Mouse (Mus musculus): Measurements from ENCODE around the gene Prkcb. TPM values are rescaled to one million over a fixed set of nuclear protein-coding genes. Genes with fewer than 3 reads are reported as not detected.

Gene Prkcb
- polyA plus RNA-seq, 1 experiment from 2014 or later, result 3.2 TPM

GRCm38 (mm10) chr7:122357847-122358246 is 69.3 kb downstream of the Prkcb start:
- no peak for DNase-seq (ENCODE audit: low spot score)
- Histone ChIP-seq H3K27ac (replicated peaks) (no peak overlapping the region), H3K4me3 (no peak overlapping the region), H3K9me3 (no peaks in the 10 kb centered on the region; the same call in 1 of the 2 replicates), H3K4me1 (no peaks in the 10 kb centered on the region), H3K36me3 (replicated peaks) (no peaks in the 10 kb centered on the region), H3K27me3 (replicated peaks; ENCODE audit: low read depth, poor library complexity, severe bottlenecking) (no peaks in the 10 kb centered on the region)
- 90% methylated on average over 7 of the region's 7 CpGs for WGBS

DNA sequence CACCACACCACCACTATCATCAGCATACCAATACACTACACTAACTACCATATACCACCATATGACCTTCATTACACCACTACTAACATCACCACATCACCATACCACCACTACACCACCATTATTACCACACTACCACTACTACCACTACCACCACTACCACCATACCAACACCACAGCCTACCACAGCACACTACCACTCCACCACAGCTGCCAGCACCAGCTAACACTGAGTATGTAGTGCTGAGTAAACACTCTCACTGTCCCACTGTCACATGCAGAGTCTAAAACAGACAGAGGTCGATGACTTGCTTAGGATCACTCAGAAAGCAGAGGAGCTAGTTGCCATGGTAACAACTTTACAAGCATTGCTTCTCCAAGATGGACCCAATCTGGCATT is 78.1 kb downstream of the Prkcb start:
- Histone ChIP-seq H3K9me3 (no peaks in the 10 kb centered on the region), H3K27ac (replicated peaks) (no peak overlapping the region), H3K36me3 (replicated peaks) (no peaks in the 10 kb centered on the region), H3K4me1 (no peaks in the 10 kb centered on the region), H3K27me3 (replicated peaks; ENCODE audit: low read depth, poor library complexity, severe bottlenecking) (no peaks in the 10 kb centered on the region), H3K4me3 (no peak overlapping the region)
- no peak for DNase-seq (ENCODE audit: low spot score)
- 76% methylated on average over 1 of the region's 1 CpGs for WGBS

DNA sequence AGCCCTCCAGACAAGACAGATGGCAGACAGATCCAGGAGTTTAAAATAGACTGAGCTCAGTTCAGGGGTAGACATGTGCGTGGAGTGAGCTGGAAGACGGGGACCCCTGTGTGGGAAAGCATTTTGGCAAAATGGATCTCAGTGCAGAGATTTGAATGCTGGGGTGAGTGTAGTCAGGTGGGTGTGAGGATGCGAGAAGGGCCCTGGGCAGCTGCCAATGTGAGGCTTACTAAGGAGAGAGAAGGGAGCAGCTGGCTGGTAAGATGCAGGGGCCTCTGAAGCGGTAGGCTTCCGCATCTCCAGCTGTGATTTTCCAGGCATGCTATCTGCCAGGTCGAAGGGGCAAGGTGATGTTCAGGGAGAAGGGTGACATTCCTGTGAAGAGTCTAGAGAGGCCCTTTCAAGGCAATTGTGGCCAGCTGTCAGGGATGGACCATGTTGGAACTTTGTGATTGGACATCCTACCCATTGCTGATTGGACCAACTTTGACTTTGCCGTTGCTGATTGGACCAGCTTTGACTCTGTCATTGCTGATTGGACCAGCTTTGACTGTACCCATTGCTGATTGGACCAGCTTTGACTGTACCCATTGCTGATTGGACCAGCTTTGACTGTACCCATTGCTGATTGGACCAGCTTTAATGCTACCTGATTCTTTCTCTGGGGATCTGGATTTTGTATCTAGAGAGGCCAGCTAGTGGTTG is 78.9 kb downstream of the Prkcb start:
- Histone ChIP-seq H3K36me3 (replicated peaks) (no peaks in the 10 kb centered on the region), H3K27me3 (replicated peaks; ENCODE audit: low read depth, poor library complexity, severe bottlenecking) (no peaks in the 10 kb centered on the region), H3K9me3 (no peaks in the 10 kb centered on the region), H3K4me1 (no peaks in the 10 kb centered on the region), H3K27ac (replicated peaks) (no peak overlapping the region), H3K4me3 (no peak overlapping the region)
- DNase-seq (ENCODE audit: low spot score), result no peak
- WGBS, result 90% methylated on average over 7 of the region's 7 CpGs

- Histone ChIP-seq H3K27me3 (replicated peaks; ENCODE audit: low read depth, poor library complexity, severe bottlenecking) (no peaks in the 10 kb centered on the region), H3K27ac (replicated peaks) (no peak overlapping the region), H3K36me3 (replicated peaks) (no peaks in the 10 kb centered on the region), H3K4me1 (no peaks in the 10 kb centered on the region), H3K9me3 (no peaks in the 10 kb centered on the region), H3K4me3 (no peak overlapping the region)
- no peak for DNase-seq (ENCODE audit: low spot score)
- WGBS, result 92% methylated on average over 12 of the region's 12 CpGs
These were observed 81.9 kb downstream of the Prkcb start for GRCm38 (mm10) chr7:122370488-122370887.

DNA sequence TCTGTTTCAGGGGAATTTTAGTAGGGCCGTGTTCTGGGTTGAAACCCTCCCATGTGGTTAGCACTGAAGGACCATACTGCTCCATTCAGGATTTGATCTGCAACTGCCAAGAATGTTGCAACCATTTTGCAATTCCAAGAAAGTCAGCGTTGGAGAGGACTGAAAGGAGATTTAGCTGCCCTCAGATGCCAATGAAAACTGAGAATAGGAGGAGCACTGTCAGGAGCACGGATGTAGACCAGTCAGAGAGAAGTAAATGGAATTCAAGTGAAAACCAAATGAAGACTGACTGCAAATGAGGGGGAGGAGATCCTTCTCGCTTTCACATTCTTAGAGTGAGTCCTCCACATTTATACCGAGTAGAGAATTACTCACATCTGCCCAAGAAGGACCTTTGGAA is 83.4 kb downstream of the Prkcb start:
- Histone ChIP-seq H3K4me1 (no peaks in the 10 kb centered on the region), H3K9me3 (no peaks in the 10 kb centered on the region), H3K27ac (replicated peaks) (no peak overlapping the region), H3K4me3 (no peak overlapping the region), H3K27me3 (replicated peaks; ENCODE audit: low read depth, poor library complexity, severe bottlenecking) (no peaks in the 10 kb centered on the region), H3K36me3 (replicated peaks) (no peaks in the 10 kb centered on the region)
- WGBS, result 80% methylated on average over 5 of the region's 5 CpGs
- DNase-seq (ENCODE audit: low spot score), result no peak

GRCm38 (mm10) chr7:122372349-122372748 is 83.8 kb downstream of the Prkcb start:
- DNase-seq (ENCODE audit: low spot score), result no peak
- no peaks in the 10 kb centered on the region for H3K9me3 ChIP-seq
- H3K27ac ChIP-seq (replicated peaks), result no peak overlapping the region
- no peaks in the 10 kb centered on the region for H3K27me3 ChIP-seq (replicated peaks; ENCODE audit: low read depth, poor library complexity, severe bottlenecking)
- H3K4me3 ChIP-seq, result no peak overlapping the region
- no peaks in the 10 kb centered on the region for H3K4me1 ChIP-seq
- H3K36me3 ChIP-seq (replicated peaks), result no peaks in the 10 kb centered on the region
- WGBS, result 77% methylated on average over 3 of the region's 3 CpGs

DNA sequence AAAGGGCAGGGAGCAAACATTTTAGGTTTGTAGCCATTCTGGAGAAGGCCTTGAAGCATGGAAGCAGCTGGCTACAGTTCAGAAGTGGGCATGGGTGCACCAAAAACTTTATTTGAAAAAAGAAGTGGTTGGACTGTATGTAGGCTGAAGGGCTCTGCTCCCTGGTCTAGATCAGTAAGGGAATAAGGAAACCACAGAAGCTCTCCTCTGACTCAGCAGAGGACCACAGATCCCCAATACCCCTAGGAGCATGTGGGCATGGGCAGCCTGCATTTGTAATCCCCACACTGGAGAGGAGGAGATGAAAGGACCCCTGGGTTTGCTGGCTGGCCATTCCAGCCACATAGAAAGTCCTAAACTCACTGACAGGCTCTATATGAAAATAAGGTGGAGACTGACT is 88.3 kb downstream of the Prkcb start:
- Histone ChIP-seq H3K36me3 (replicated peaks) (no peaks in the 10 kb centered on the region), H3K27ac (replicated peaks) (no peak overlapping the region), H3K4me1 (peaks cover 9% of the 10 kb centered on the region), H3K9me3 (no peaks in the 10 kb centered on the region), H3K27me3 (replicated peaks; ENCODE audit: low read depth, poor library complexity, severe bottlenecking) (no peaks in the 10 kb centered on the region), H3K4me3 (no peak overlapping the region)
- no peak for DNase-seq (ENCODE audit: low spot score)

DNA sequence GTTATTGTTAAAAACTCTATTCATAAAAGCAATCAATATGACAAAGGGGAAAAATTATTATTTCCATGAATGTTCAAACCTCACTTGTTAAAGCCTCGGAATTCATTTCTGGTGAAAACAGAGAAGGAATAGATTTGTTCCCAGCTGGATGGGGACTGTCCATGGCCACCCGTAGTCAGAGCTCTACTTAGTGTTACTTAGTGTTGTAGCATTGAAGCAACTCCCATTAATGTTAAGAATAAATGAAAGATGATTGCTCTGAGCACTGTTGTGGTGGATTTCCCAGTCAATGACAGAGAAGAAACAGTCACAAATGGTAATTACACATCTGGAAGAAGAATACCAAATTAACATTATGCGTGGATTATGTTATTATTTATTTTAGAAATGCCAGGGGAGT is 89.4 kb downstream of the Prkcb start:
- peaks cover 9% of the 10 kb centered on the region for H3K4me1 ChIP-seq
- H3K36me3 ChIP-seq (replicated peaks), result no peaks in the 10 kb centered on the region
- no peak overlapping the region for H3K4me3 ChIP-seq
- WGBS, result 89% methylated on average over 3 of the region's 3 CpGs
- H3K27ac ChIP-seq (replicated peaks), result no peak overlapping the region
- DNase-seq (ENCODE audit: low spot score), result no peak
- no peaks in the 10 kb centered on the region for H3K27me3 ChIP-seq (replicated peaks; ENCODE audit: low read depth, poor library complexity, severe bottlenecking)
- H3K9me3 ChIP-seq, result no peaks in the 10 kb centered on the region

- Histone ChIP-seq H3K27me3 (replicated peaks; ENCODE audit: low read depth, poor library complexity, severe bottlenecking) (no peaks in the 10 kb centered on the region), H3K9me3 (no peaks in the 10 kb centered on the region), H3K4me3 (no peak overlapping the region), H3K27ac (replicated peaks) (no peak overlapping the region), H3K36me3 (replicated peaks) (no peaks in the 10 kb centered on the region), H3K4me1 (peaks cover 9% of the 10 kb centered on the region)
- DNase-seq (ENCODE audit: low spot score), result no peak
- 74% methylated on average over 10 of the region's 10 CpGs for WGBS
These were observed 89.9 kb downstream of the Prkcb start for GRCm38 (mm10) chr7:122378473-122378872.

DNA sequence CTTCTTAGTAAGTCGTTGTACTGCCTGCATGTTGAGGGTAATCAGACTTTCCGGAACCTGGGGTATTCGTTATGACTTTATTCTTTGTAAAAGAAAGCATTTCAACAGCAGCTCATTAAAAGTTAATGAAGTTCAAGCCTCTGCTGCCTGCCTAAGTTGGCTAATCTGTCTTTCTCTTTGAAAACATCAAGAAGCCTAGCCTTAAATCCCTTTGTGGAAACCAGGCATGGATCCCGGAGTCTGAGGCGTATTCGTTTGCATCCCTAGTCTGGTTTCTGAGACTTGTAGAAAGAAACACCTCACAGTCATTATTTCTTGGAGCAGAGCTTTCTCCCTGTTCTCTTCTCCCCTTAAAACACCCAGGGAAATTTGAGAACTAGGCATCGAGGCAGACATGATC is 90.7 kb downstream of the Prkcb start:
- DNase-seq (ENCODE audit: low spot score), result no peak
- WGBS, result 62% methylated on average over 7 of the region's 7 CpGs
- Histone ChIP-seq H3K27me3 (replicated peaks; ENCODE audit: low read depth, poor library complexity, severe bottlenecking) (no peaks in the 10 kb centered on the region), H3K27ac (replicated peaks) (no peak overlapping the region), H3K4me3 (no peak overlapping the region), H3K36me3 (replicated peaks) (no peaks in the 10 kb centered on the region), H3K4me1 (peaks cover 9% of the 10 kb centered on the region), H3K9me3 (no peaks in the 10 kb centered on the region)

- 90% methylated on average over 10 of the region's 10 CpGs for WGBS
- no peak overlapping the region for H3K27ac ChIP-seq (replicated peaks)
- H3K36me3 ChIP-seq (replicated peaks), result no peaks in the 10 kb centered on the region
- H3K4me3 ChIP-seq, result no peak overlapping the region
- H3K9me3 ChIP-seq, result no peaks in the 10 kb centered on the region
- no peak for DNase-seq (ENCODE audit: low spot score)
- H3K4me1 ChIP-seq, result peaks cover 9% of the 10 kb centered on the region
- H3K27me3 ChIP-seq (replicated peaks; ENCODE audit: low read depth, poor library complexity, severe bottlenecking), result no peaks in the 10 kb centered on the region
These were observed 92.0 kb downstream of the Prkcb start for GRCm38 (mm10) chr7:122380336-122381130.

GRCm38 (mm10) chr7:122381560-122381959 is 93.0 kb downstream of the Prkcb start:
- peaks cover 9% of the 10 kb centered on the region for H3K4me1 ChIP-seq
- no peaks in the 10 kb centered on the region for H3K36me3 ChIP-seq (replicated peaks)
- no peaks in the 10 kb centered on the region for H3K27me3 ChIP-seq (replicated peaks; ENCODE audit: low read depth, poor library complexity, severe bottlenecking)
- no peak overlapping the region for H3K4me3 ChIP-seq
- H3K27ac ChIP-seq (replicated peaks), result no peak overlapping the region
- 59% methylated on average over 10 of the region's 10 CpGs for WGBS
- no peaks in the 10 kb centered on the region for H3K9me3 ChIP-seq
- DNase-seq (ENCODE audit: low spot score), result no peak

- H3K27ac ChIP-seq (replicated peaks), result no peak overlapping the region
- H3K4me3 ChIP-seq, result no peak overlapping the region
- H3K4me1 ChIP-seq, result peaks cover 11% of the 10 kb centered on the region
- DNase-seq (ENCODE audit: low spot score), result no peak
- 79% methylated on average over 2 of the region's 2 CpGs for WGBS
- no peaks in the 10 kb centered on the region for H3K36me3 ChIP-seq (replicated peaks)
- H3K9me3 ChIP-seq, result no peaks in the 10 kb centered on the region
- no peaks in the 10 kb centered on the region for H3K27me3 ChIP-seq (replicated peaks; ENCODE audit: low read depth, poor library complexity, severe bottlenecking)
These were observed 94.7 kb downstream of the Prkcb start for GRCm38 (mm10) chr7:122383260-122383659.
